Mouse (Mus musculus): ENCODE measurements around the gene Aldh1a2. TPM values are rescaled to one million over a fixed set of nuclear protein-coding genes. Genes with fewer than 3 reads are reported as not detected.

Gene Aldh1a2
- total RNA-seq, 1 experiment: 1.5 TPM

DNA sequence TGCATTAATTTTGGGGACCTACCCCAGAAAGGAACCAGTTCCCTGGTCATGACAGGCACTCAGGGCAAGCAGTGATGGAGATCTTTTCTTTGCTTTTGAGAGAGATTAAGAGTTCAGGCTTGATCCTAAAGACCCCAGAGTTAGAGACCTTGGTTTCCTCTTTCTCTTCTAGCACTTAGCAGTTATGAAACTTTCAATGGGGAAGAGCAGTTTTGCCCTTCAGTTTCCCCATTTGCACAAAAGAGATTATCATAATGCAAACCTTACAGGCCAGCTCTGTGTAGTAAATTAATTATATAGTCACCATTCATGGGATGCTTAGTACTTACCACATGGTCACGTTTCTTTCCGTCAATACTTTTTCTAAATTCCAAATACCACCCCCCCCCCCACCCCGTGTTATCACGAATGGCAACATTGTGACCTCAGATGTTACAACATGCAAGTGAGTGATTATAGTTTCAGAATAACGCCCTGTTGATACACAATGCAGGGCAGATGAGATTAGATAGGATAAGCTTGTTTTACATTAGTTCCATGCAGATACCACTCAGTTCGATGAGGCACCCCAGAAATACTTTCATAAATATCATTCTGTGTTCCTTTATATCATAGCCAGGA lies 36.2 kb upstream of the Aldh1a2 start:
- Histone ChIP-seq H3K27ac (ENCODE audit: insufficient read depth, low read depth, low read length, poor library complexity, severe bottlenecking) (no peak overlapping the region), H3K4me3 (ENCODE audit: insufficient read depth in 1 of 2, low read depth in 1 of 2, low read length in 2 of 2, poor library complexity in 1 of 2, severe bottlenecking in 1 of 2) (no peak overlapping the region), H3K9ac (ENCODE audit: insufficient read depth, low read depth, low read length, poor library complexity, severe bottlenecking) (no peak overlapping the region), H3K9me3 (ENCODE audit: control insufficient read depth, insufficient read depth, low read depth, low read length) (no peaks in the 10 kb centered on the region), H3K4me1 (ENCODE audit: control insufficient read depth in 2 of 2, insufficient read depth in 2 of 2, low read length in 2 of 2, poor library complexity in 1 of 2) (0 out of 4 replicates have a peak, but pooled peaks cover 0 to 2% of the 10 kb centered on the region in 2 experiments), H3K36me3 (ENCODE audit: control insufficient read depth, insufficient read depth, low read length, poor library complexity, severe bottlenecking) (no peaks in the 10 kb centered on the region)
- no peak for DNase-seq (ENCODE audit: low read depth, low spot score)
- TF ChIP-seq HCFC1 (IDR thresholded peaks at IDR 0.05; ENCODE audit: borderline replicate concordance, insufficient read depth, low read length) (no peak), ZC3H11A (IDR thresholded peaks at IDR 0.05; ENCODE audit: borderline replicate concordance, low read depth, low read length) (no peak), ZNF384 (IDR thresholded peaks at IDR 0.05; ENCODE audit: low read depth, low read length) (no peak), CHD2 (IDR thresholded peaks at IDR 0.05; ENCODE audit: low read depth, low read length) (no peak)
- in situ Hi-C loops (cut with MboI; ENCODE audit: low sequenced_read_pairs in 2 of 2, unreplicated experiment in 2 of 2): no loop called here

DNA sequence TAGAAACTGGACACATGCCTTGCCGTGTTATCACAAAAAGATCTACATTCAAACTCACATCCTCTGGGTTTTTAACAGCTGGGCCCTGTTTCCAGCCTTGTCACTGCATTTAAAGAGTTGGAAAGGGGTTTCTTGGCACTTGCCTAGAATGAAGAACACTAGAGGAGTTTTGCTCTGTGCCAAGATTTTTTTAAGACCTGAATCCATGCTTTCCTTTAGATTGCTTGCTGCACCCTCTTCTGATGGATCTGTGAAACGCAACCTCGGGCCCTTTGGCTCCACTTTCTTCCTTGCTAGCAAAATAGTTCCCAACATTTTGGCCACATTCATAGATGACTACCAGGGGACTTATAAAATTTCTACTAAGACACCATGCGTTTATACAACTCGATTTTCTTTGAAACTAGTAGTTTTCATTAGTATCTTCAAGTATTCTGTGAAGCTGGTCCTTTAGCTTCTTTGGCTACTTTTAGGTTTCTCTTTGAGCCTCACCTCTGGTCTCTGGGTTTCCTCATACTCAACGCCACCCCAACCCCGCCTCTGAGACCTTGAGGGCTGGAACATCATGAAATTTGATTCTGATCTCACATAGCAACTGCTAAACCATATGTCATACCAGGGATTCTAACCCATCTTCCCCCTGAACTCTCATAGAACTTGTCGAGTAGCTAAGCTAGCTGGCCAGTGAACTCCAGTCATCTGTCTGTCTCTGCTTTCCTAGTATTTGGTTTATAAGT lies 35.5 kb upstream of the Aldh1a2 start:
- no peak for DNase-seq (ENCODE audit: low read depth, low spot score)
- H3K4me3 ChIP-seq (ENCODE audit: insufficient read depth in 1 of 2, low read depth in 1 of 2, low read length in 2 of 2, poor library complexity in 1 of 2, severe bottlenecking in 1 of 2): no peak overlapping the region
- no peaks in the 10 kb centered on the region for H3K36me3 ChIP-seq (ENCODE audit: control insufficient read depth, insufficient read depth, low read length, poor library complexity, severe bottlenecking)
- no peak for TF ChIP-seq MAFK (IDR thresholded peaks at IDR 0.05; ENCODE audit: insufficient read depth, low read depth, low read length)
- no peak for TF ChIP-seq HCFC1 (IDR thresholded peaks at IDR 0.05; ENCODE audit: borderline replicate concordance, insufficient read depth, low read length)
- TF ChIP-seq ZC3H11A (IDR thresholded peaks at IDR 0.05; ENCODE audit: borderline replicate concordance, low read depth, low read length): no peak
- TF ChIP-seq CHD2 (IDR thresholded peaks at IDR 0.05; ENCODE audit: low read depth, low read length): no peak
- no peak for TF ChIP-seq ZNF384 (IDR thresholded peaks at IDR 0.05; ENCODE audit: low read depth, low read length)
- H3K9me3 ChIP-seq (ENCODE audit: control insufficient read depth, insufficient read depth, low read depth, low read length): no peaks in the 10 kb centered on the region
- H3K27ac ChIP-seq (ENCODE audit: insufficient read depth, low read depth, low read length, poor library complexity, severe bottlenecking): no peak overlapping the region
- no peak overlapping the region for H3K9ac ChIP-seq (ENCODE audit: insufficient read depth, low read depth, low read length, poor library complexity, severe bottlenecking)
- 0 out of 4 replicates have a peak, but pooled peaks cover 0 to 2% of the 10 kb centered on the region in 2 experiments for H3K4me1 ChIP-seq (ENCODE audit: control insufficient read depth in 2 of 2, insufficient read depth in 2 of 2, low read length in 2 of 2, poor library complexity in 1 of 2)
- in situ Hi-C loops (cut with MboI; ENCODE audit: low sequenced_read_pairs in 2 of 2, unreplicated experiment in 2 of 2): no loop called here

DNA sequence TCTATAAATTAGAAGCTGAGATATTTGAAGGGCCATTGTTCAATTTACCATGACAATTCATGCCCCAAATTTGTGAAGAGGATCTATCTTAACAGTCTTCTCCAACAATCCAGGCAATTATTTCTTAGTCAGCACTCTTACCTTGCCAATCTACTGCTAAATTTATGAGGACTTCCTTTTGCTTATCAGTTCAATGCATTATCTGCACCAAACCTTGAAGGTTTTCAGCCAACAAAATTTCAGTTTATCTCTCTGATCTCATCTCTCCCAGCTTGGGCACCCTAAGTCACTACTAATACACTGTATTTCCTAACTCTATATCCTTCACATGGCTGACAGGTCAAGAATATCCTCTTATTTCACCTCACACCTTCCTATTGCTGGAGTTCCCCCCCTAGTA lies 30.3 kb upstream of the Aldh1a2 start:
- no peak overlapping the region for H3K27ac ChIP-seq (ENCODE audit: insufficient read depth, low read depth, low read length, poor library complexity, severe bottlenecking)
- in situ Hi-C loops (cut with MboI; ENCODE audit: low sequenced_read_pairs in 2 of 2, unreplicated experiment in 2 of 2): no loop called here
- TF ChIP-seq ZC3H11A (IDR thresholded peaks at IDR 0.05; ENCODE audit: borderline replicate concordance, low read depth, low read length) (no peak), HCFC1 (IDR thresholded peaks at IDR 0.05; ENCODE audit: borderline replicate concordance, insufficient read depth, low read length) (no peak), CHD2 (IDR thresholded peaks at IDR 0.05; ENCODE audit: low read depth, low read length) (no peak), ZNF384 (IDR thresholded peaks at IDR 0.05; ENCODE audit: low read depth, low read length) (no peak), MAFK (IDR thresholded peaks at IDR 0.05; ENCODE audit: insufficient read depth, low read depth, low read length) (no peak)

DNA sequence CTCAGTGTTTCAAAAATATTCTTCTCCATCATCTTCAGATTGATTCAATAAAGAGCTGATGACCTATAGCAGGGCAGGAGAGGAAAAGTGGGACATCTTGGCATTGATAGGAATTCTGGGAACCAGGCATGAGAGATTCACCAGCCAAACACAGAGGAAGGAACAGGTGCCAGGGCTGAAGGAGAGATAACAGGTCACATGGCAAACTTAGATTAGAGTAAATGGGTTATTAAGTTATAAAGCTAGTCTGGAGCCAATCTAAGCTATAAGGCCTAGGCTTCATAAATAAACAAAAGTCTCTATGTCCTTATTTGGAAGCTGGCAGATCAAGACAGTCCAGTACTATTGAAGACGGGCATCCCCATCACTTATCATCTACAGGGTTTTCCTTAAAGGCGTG lies 29.8 kb upstream of the Aldh1a2 start:
- peaks cover 2% of the 10 kb centered on the region in 2 experiments; a peak in 2 of 4 replicates for H3K4me1 ChIP-seq (ENCODE audit: control insufficient read depth in 2 of 2, insufficient read depth in 2 of 2, low read length in 2 of 2, poor library complexity in 1 of 2)
- no peak overlapping the region for H3K9ac ChIP-seq (ENCODE audit: insufficient read depth, low read depth, low read length, poor library complexity, severe bottlenecking)
- DNase-seq (ENCODE audit: low read depth, low spot score): no peak
- H3K9me3 ChIP-seq (ENCODE audit: control insufficient read depth, insufficient read depth, low read depth, low read length): no peaks in the 10 kb centered on the region
- TF ChIP-seq HCFC1 (IDR thresholded peaks at IDR 0.05; ENCODE audit: borderline replicate concordance, insufficient read depth, low read length) (no peak), ZNF384 (IDR thresholded peaks at IDR 0.05; ENCODE audit: low read depth, low read length) (no peak), MAFK (IDR thresholded peaks at IDR 0.05; ENCODE audit: insufficient read depth, low read depth, low read length) (no peak), CHD2 (IDR thresholded peaks at IDR 0.05; ENCODE audit: low read depth, low read length) (no peak), ZC3H11A (IDR thresholded peaks at IDR 0.05; ENCODE audit: borderline replicate concordance, low read depth, low read length) (no peak)
- no peaks in the 10 kb centered on the region for H3K36me3 ChIP-seq (ENCODE audit: control insufficient read depth, insufficient read depth, low read length, poor library complexity, severe bottlenecking)
- in situ Hi-C loops (cut with MboI; ENCODE audit: low sequenced_read_pairs in 2 of 2, unreplicated experiment in 2 of 2): no loop called here
- no peak overlapping the region for H3K27ac ChIP-seq (ENCODE audit: insufficient read depth, low read depth, low read length, poor library complexity, severe bottlenecking)
- no peak overlapping the region for H3K4me3 ChIP-seq (ENCODE audit: insufficient read depth in 1 of 2, low read depth in 1 of 2, low read length in 2 of 2, poor library complexity in 1 of 2, severe bottlenecking in 1 of 2)

More for the DNA sequence above, 30.3 kb upstream of the Aldh1a2 start:
- Histone ChIP-seq H3K9me3 (ENCODE audit: control insufficient read depth, insufficient read depth, low read depth, low read length) (no peaks in the 10 kb centered on the region), H3K36me3 (ENCODE audit: control insufficient read depth, insufficient read depth, low read length, poor library complexity, severe bottlenecking) (no peaks in the 10 kb centered on the region), H3K4me1 (ENCODE audit: control insufficient read depth in 2 of 2, insufficient read depth in 2 of 2, low read length in 2 of 2, poor library complexity in 1 of 2) (peaks cover 2% of the 10 kb centered on the region in 2 experiments; a peak in 2 of 4 replicates), H3K4me3 (ENCODE audit: insufficient read depth in 1 of 2, low read depth in 1 of 2, low read length in 2 of 2, poor library complexity in 1 of 2, severe bottlenecking in 1 of 2) (no peak overlapping the region), H3K9ac (ENCODE audit: insufficient read depth, low read depth, low read length, poor library complexity, severe bottlenecking) (no peak overlapping the region)
- DNase-seq (ENCODE audit: low read depth, low spot score): no peak
